Mouse (Mus musculus): ENCODE data around the gene Slc25a39. TPM values are rescaled to one million over a fixed set of nuclear protein-coding genes. Genes with fewer than 3 reads are reported as not detected.
"Not testable (repeated sequence)": the region's sequence is repeated elsewhere in the genome, so short reads cannot be mapped to it uniquely, and the experiment has no call there.

The Slc25a39 gene
- polyA plus RNA-seq, 1 experiment = 124 TPM

DNA sequence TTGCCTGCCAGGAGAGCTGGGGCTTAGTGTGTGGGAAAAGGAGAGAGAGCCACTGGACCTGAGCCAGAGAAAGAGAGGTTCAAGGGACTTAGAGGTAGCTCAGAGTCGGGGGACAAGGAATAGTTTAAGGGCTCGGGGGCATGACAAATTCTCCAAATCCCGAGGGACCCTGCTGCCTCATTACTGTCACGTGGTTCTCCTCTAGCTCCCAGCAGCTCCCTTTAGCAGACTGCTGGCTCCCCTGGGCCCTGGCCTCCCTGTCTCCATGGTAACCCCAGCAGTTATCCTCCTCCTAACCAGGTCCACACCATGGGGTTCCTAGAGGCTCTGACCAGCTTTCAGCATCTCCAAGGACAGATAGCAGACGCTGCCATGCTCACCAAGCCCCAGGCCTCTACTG, 12.5 kb downstream of the Slc25a39 start:
- DNase-seq = peak; percentile 56 to 61
- Histone ChIP-seq H3K4me3 (replicated peaks; ENCODE audit: insufficient read depth, low read depth, low read length) (peak overlapping the region; percentile 84), H3K27ac (ENCODE audit: insufficient read depth, low read length) (peak overlapping the region; percentile 72), H3K4me1 (ENCODE audit: control insufficient read depth, insufficient read depth, low read length) (peaks cover 27% of the 10 kb centered on the region), H3K27me3 (ENCODE audit: control insufficient read depth, insufficient read depth, low read length) (no peaks in the 10 kb centered on the region)
- whole genome bisulfite sequencing = 4% methylated on average over 5 of the region's 5 CpGs
- TF ChIP-seq POLR2A (IDR thresholded peaks at IDR 0.05; ENCODE audit: borderline replicate concordance, insufficient read depth, low read length) = no peak
- TF ChIP-seq CTCF (IDR thresholded peaks at IDR 0.05; ENCODE audit: borderline replicate concordance, insufficient read depth, low read depth, low read length) = no peak

DNA sequence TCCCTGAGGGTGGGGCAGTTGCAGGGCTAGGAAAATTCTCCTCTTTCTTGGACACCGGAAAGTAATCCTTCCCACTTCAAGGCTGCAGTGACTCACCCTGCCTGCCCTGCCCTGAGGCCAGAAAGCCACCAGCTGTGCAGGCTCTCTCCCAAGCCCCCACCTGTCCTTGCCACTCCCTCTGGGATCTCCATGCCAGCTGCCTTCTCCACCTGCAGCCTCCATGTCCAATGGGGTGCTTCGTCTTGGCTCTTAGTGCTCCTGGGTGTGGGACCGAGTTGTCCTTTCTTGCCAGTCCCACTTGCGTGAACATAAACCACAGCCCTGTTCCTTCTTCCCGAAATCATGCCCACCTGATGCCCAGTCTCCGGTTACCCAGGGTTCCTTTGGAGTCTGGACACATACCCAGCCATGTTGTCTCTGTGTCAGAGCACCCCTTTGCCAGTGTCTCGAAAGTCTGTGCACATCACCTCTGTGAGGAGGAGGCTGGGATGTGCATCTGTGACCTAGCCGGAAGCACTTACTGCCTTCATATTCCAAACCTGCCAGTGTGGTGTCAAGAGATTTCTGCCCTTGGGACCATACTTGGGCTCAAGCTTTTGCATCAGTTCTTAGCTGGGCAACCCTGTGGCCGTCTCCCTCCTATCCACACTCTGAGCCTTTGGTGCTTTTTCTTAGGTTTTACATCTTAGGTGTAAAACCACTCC, 13.2 kb downstream of the Slc25a39 start:
- peak; percentile 70 to 76 for DNase-seq
- H3K4me1 ChIP-seq (ENCODE audit: control insufficient read depth, insufficient read depth, low read length) = peaks cover 26% of the 10 kb centered on the region

DNA sequence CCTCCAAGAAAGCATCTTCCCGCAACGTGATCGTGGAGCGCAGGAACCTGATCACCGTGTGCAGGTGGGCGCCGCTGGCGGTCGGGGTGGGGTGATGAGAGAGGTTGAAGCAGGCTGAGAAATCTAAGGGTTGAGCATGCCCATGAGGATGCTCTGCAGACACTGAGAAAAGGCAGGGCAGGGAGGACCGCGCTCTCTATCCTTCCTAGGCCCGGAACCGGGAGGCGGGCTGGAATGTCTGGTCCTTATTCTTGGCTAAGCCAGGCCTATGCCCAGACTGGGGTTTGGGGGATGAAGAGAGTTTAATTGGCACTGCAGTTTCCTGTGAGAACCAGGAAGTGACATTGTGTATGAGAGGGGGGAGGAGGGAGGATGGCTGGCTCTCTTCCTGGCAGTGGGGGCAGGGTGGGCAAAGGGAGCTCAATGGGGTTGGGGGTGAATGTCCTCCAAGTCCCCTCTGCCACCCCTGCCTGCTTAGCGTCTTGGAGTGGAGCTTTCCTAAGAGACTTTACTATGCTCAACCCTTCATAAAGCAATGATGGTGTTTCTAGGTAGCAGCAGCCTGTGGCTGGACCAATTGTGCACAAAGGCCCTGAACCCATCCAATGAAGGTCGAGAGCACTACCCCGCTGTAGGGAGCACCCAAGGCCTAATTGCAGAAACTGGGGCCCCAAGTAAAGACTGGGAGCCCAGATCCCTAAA, 13.9 kb downstream of the Slc25a39 start:
- H3K4me3 ChIP-seq (replicated peaks; ENCODE audit: insufficient read depth, low read depth, low read length) = peak overlapping the region; percentile 84
- no peak for TF ChIP-seq CTCF (IDR thresholded peaks at IDR 0.05; ENCODE audit: borderline replicate concordance, insufficient read depth, low read depth, low read length)
- TF ChIP-seq POLR2A (IDR thresholded peaks at IDR 0.05; ENCODE audit: borderline replicate concordance, insufficient read depth, low read length) = peak; percentile 25; the same call in 1 of the 2 replicates
- H3K27me3 ChIP-seq (ENCODE audit: control insufficient read depth, insufficient read depth, low read length) = no peaks in the 10 kb centered on the region
- 2% methylated on average over 17 of the region's 17 CpGs for WGBS
- H3K27ac ChIP-seq (ENCODE audit: insufficient read depth, low read length) = peak overlapping the region; percentile 72
- DNase-seq = peak; percentile 72
- H3K4me1 ChIP-seq (ENCODE audit: control insufficient read depth, insufficient read depth, low read length) = peaks cover 19% of the 10 kb centered on the region

More for the DNA sequence above, 13.2 kb downstream of the Slc25a39 start:
- TF ChIP-seq CTCF (IDR thresholded peaks at IDR 0.05; ENCODE audit: borderline replicate concordance, insufficient read depth, low read depth, low read length) = no peak
- no peak for TF ChIP-seq POLR2A (IDR thresholded peaks at IDR 0.05; ENCODE audit: borderline replicate concordance, insufficient read depth, low read length)
- 8% methylated on average over 9 of the region's 9 CpGs for WGBS
- H3K27ac ChIP-seq (ENCODE audit: insufficient read depth, low read length) = peak overlapping the region; percentile 72
- H3K4me3 ChIP-seq (replicated peaks; ENCODE audit: insufficient read depth, low read depth, low read length) = peak overlapping the region; percentile 84
- H3K27me3 ChIP-seq (ENCODE audit: control insufficient read depth, insufficient read depth, low read length) = no peaks in the 10 kb centered on the region

DNA sequence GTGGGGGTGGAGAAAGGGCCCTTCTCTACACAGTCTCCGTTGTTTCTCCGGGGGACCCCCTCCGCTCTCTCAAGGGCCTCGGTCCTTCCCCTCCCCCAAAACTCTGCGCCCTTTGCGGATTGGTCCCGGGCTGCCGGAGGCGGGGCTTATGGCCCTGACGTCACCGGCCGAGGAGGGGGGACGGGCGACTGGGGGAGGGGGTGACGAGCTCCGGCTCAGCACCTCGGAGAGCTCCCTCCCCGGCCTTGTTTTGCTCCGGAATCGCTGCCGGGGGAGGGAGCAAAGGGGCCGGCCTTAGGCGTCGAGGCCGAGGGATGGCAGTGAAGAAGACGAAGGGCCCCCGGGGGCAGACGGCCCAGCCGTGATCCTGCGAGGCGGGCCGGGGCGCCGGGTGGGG, 14.5 kb downstream of the Slc25a39 start, which contains the start of gene Rundc3a:
Gene Rundc3a, plus strand, starts transcription at position 166 of the 397 bp plus-strand sequence.
- Histone ChIP-seq H3K4me1 (ENCODE audit: control insufficient read depth, insufficient read depth, low read length) (peaks cover 13% of the 10 kb centered on the region), H3K27ac (ENCODE audit: insufficient read depth, low read length) (peak within 1 kb of the TSS; percentile 98), H3K27me3 (ENCODE audit: control insufficient read depth, insufficient read depth, low read length) (no peaks in the 10 kb centered on the region), H3K4me3 (replicated peaks; ENCODE audit: insufficient read depth, low read depth, low read length) (peak within 1 kb of the TSS; percentile 84)
- peak; percentile 72; the same call in 1 of the 2 replicates for TF ChIP-seq POLR2A (IDR thresholded peaks at IDR 0.05; ENCODE audit: borderline replicate concordance, insufficient read depth, low read length)
- no peak for TF ChIP-seq CTCF (IDR thresholded peaks at IDR 0.05; ENCODE audit: borderline replicate concordance, insufficient read depth, low read depth, low read length)
- 1% methylated on average over 34 of the region's 34 CpGs for WGBS
- peak; percentile 98 for DNase-seq

DNA sequence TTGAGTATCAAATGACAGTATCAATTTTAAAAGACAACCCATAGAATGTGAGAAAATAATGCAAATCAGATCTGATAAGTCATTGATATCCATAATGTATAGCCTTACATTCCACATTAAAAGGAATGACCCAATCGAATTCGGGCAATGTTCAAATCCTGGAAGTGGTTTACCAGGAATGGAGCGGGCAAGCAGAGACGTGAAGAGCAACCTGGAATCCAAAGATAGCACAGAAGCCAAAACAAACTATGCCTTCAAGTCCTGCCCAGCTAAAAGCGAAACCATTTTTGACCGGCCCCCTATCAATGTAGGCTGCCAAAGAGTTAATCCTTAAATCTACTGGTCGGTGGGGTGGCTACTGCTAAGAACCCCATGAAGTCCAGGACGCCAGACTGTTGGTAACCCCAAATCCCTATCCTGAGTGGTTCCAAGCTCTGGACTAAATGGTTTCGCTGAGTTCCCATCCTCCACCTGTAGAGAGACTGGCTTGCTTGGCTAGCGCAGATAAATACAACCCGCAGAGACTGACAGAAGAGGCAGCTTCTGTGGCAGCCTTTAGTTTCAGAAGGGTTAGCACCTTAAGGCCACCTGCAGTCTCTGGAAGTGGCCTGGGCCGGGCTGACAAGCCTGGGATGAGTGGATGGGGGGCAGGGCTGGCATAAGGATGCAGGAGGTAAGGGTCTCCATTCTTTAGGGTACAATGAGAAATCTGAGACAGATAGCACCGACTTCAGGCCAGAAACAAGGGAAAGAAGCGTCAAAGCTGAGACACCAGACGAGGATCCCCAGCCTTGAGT, 15.1 kb downstream of the Slc25a39 start:
- TF ChIP-seq POLR2A (IDR thresholded peaks at IDR 0.05; ENCODE audit: borderline replicate concordance, insufficient read depth, low read length) (no peak), CTCF (IDR thresholded peaks at IDR 0.05; ENCODE audit: borderline replicate concordance, insufficient read depth, low read depth, low read length) (no peak)
- no peak for DNase-seq
- peak overlapping the region; percentile 98 for H3K27ac ChIP-seq (ENCODE audit: insufficient read depth, low read length)
- peaks cover 7% of the 10 kb centered on the region for H3K4me1 ChIP-seq (ENCODE audit: control insufficient read depth, insufficient read depth, low read length)
- 4% methylated on average over 15 of the region's 15 CpGs for WGBS
- H3K4me3 ChIP-seq (replicated peaks; ENCODE audit: insufficient read depth, low read depth, low read length) = peak overlapping the region; percentile 84
- H3K27me3 ChIP-seq (ENCODE audit: control insufficient read depth, insufficient read depth, low read length) = no peaks in the 10 kb centered on the region

DNA sequence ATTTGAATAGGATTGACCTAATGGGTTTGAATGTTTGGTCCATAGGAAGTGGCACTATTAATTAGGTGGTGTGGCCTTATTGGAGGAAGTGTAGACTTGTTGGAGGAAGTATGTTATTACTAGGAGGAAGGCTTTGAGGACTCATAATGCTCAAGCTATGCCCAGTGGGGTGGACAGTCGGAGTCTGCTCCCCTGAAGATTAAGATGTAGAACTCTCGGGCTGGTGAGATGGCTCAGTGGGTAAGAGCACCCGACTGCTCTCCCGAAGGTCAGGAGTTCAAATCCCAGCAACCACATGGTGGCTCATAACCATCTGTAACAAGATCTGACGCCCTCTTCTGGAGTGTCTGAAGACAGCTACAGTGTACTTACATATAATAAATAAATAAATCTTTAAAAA, 18.3 kb downstream of the Slc25a39 start:
- H3K4me3 ChIP-seq (replicated peaks; ENCODE audit: insufficient read depth, low read depth, low read length); H3K4me1 ChIP-seq (ENCODE audit: control insufficient read depth, insufficient read depth, low read length); H3K27me3 ChIP-seq (ENCODE audit: control insufficient read depth, insufficient read depth, low read length); H3K27ac ChIP-seq (ENCODE audit: insufficient read depth, low read length); DNase-seq: not testable (repeated sequence)
- 83% methylated on average over 5 of the region's 5 CpGs for WGBS

DNA sequence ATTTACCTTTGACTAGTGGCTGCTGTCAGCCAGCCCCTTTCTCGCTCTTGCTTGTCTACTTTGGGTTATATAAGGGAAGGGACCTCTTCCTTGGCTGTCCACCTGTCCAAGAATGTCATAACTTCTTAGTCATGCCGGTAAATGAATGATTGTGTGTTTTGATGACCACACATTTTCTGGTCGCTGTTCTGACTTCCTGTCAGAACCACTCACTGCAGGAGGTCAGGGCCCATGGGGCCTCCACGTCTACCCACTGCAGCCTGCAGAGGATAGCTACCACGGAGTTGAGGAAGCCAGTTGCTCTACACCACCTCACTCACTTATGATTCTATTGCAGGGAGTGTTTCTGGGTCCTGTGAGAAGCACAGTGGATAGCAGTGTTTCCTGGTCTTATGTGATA, 21.6 kb downstream of the Slc25a39 start:
- Histone ChIP-seq H3K27me3 (ENCODE audit: control insufficient read depth, insufficient read depth, low read length) (no peaks in the 10 kb centered on the region), H3K4me1 (ENCODE audit: control insufficient read depth, insufficient read depth, low read length) (peaks cover 11% of the 10 kb centered on the region), H3K27ac (ENCODE audit: insufficient read depth, low read length) (no peak overlapping the region), H3K4me3 (replicated peaks; ENCODE audit: insufficient read depth, low read depth, low read length) (no peak overlapping the region)
- WGBS = 79% methylated on average over 5 of the region's 5 CpGs
- DNase-seq = no peak
- TF ChIP-seq POLR2A (IDR thresholded peaks at IDR 0.05; ENCODE audit: borderline replicate concordance, insufficient read depth, low read length) (no peak), CTCF (IDR thresholded peaks at IDR 0.05; ENCODE audit: borderline replicate concordance, insufficient read depth, low read depth, low read length) (no peak)
